Mouse (Mus musculus): ENCODE results near the gene Synpo2l.
"Not testable (repeated sequence)": the region's sequence is repeated elsewhere in the genome, so short reads cannot be mapped to it uniquely, and the experiment has no call there.

The Synpo2l gene

DNA sequence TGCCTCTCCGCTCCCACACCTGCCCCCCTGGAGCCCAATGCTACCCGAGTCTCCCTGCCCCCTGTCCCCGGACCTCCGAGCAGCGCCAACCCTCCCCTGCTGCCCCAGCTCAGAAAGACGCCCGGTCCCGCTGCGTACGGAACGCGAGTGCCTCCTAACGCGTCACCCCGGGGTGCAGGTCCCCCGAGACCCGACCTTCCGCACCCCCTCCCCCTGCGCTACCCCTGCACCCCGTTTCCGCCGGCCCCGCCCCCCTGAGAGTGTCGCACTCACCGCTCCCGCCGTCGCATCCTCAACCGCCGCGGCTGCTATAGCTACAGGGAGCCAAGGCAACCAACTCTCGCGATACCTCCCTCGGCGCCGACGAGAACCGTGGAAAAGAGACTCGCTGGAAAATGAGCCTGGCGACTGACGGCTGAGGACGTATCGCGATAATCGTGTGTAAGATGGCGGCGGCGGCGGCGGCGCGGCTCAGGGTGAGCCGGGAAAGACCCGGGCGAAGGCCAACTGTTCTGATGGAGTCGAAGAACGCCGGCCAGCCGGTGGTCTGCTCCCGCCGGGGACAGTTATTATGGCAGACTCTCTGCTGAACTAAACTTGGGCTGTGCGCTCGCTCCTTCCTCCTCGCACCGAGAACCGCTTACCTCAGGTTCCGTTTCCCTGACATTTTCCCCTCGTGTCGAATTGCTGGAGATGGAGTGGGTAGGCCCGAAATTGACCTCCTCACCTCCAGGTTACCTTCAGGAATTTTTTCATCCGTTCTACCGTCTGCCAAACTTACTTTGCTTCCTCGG lies 27.3 kb downstream of the Synpo2l start, which contains the start of gene Usp54:
TSS of gene Usp54 (minus strand) at position 420 of the 794 bp plus-strand sequence.
- DNase-seq: peak; percentile 99

DNA sequence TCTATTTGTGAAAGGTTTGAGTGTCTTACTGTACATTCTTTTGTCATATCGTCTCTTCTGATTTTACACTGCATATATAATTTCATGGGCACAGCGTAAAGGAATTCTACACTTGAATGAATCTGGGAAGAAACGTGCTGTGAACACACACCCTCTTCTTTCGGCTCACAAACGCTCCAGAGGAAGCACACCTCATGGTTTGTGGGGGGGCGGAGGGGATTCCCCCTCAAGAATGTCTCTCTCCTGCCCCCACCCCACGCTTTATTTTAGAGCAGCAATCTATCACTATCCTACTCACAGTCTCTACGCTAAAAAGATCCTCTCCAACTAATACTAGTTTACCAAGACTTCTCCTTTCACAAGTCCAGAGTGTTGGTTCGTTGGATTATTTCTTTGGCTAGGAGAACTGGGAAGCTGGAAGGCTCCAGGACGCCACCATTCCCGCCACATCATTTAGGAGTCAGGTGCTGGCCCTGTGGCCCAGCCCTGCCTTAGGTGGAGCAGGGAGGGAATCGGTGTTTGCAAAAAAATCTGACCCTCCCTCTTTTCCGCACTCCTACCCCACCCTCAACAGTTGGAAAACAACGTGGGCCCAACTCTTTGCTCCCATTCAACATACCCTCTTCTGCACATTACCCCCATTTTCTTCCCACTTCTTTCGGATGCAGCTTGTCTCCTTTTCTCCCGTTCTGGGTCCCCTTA lies 28.1 kb downstream of the Synpo2l start:
- DNase-seq: peak in 1 of 2 experiments; percentile 29

DNA sequence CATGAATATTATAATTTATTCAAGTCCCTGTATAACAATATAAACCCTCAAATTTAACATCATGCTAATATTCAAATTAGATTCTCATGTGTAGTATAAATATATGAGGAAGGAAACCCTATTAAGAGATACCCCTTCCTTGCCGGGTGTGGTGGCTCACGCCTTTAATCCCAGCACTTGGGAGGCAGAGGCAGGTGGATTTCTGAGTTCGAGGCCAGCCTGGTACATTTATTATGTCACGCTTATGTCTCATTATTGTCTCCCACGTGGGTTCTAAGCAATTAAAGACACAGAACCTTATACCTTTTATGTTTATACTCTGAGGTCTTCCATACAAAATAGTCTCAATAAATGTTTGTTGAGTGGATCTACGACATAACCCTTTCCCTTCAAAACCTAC lies 29.5 kb downstream of the Synpo2l start:
- DNase-seq: no peak

DNA sequence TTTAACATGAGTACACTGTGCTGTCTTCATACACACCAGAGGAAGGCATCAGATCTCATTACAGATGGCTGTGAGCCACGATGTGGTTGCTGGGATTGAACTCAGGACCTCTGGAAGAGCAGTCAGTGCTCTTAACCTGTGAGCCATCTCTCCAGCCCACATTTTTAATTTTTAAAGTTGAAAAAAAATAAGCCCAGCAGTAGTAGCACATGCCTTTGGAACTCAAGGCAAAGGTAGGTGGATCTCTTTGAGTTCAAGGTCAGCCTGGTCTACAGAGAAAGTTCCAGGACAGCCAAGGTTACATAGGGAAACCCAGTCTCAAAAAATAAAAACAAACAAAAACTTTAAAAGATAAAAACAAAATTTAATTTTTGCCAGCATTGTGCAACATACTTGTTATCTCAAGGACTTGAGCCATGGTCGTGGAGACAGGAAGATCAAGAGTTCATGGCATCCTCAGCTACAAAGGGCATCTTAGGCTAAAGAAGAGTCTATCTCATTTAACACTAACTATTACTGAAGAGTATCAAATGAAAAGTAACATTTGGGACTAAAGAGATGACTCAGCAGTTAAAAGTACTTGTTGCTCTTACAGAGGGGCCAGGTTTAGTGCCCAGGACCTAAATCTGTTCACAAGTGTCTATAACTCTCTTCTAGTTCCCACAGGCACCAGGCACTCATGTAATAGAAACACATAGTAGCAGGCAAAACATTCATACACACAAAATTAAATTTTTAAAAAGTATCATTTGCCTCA lies 30.2 kb downstream of the Synpo2l start:
- no peak for DNase-seq

DNA sequence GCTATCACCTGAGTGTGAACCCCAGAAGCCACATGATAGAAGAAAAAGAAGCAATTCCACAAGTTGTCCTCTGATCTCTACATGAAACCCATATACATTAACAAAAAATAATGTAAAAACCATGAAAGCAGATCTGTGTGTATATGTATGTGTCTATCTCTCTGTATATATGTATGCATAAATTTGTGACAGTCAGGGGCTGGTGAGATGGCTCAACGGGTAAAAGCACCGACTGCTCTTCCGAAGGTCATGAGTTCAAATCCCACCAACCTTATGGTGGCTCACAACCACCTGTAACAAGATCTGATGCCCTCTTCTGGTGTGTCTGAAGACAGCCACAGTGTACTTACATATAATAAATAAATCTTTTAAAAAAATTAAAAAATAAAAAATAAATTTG lies 31.2 kb downstream of the Synpo2l start:
- not testable (repeated sequence) for DNase-seq

DNA sequence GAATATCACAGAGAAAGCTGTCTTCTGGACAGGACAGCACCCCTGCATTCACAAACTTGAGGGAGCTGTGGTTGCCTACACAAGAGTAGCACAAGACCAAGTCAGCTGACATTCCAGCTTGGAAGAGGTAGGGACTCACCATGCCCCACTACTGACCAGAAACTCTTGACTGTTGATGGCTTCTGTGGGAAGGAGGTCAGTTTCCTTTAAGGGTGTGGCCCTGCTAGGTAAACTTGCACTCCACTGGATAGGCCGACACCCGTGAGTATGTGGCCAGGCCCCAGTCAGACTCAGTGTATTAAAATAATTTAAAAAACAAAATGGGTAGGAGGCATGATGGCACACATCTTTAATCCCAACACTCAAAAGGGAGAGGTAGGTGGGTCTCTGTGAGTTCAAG lies 32.6 kb downstream of the Synpo2l start:
- no peak for DNase-seq

DNA sequence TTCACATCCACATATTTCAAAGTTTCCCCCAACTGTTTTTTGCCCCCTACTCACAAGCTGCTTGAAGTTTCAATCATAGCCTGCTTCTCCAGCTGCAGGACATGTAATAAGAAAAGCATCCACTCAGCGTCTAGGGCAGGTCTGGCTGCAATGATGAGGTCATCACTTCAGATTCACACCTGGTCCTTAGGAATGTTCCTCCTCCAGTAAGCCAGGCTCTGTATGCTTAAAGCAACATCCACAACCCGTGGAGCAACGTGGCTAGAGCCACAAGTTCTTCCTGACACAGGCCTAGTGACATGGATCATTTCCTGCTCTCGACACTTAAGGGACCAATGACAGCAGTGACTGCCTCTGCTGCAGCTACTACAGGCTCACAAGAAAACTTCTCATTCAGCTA lies 36.9 kb downstream of the Synpo2l start:
- DNase-seq: no peak

DNA sequence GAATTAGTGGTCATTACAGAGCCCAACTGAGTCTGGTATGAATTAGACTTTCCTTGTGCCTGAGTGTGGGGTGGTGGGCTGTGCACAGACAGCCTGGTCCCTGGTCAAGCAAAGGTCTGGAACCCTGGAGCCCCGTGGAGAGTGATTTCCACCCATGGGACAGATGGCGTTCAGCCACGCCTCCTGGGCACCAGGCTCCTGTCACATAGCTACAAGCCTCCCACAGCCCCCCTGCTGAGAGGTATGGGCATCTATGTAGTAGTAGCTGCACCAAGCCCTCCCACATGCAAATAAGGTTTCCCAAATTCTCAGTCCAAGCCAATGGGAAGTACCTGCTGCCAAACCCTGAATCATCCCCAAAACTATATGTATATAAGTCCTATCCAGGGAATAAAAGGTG lies 41.2 kb downstream of the Synpo2l start:
- no peak for DNase-seq

DNA sequence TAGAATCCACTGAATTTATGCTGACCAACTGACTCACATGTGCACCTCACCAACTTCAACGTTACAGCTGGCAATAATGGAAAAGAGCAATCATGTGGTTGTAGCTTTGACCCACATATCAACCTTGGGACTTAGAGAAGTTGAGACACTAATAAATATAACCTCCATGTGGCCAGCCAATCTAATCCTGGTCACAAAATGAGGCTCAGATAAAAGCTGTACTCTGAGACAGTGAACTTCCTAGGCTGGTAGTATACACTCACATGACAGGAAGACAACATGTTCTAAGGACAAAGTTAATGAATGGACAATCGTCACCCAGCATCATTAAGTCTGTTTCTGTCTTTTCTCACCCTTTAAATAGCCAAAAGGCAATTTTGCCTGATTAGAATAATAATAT lies 41.7 kb downstream of the Synpo2l start:
- DNase-seq: no peak

DNA sequence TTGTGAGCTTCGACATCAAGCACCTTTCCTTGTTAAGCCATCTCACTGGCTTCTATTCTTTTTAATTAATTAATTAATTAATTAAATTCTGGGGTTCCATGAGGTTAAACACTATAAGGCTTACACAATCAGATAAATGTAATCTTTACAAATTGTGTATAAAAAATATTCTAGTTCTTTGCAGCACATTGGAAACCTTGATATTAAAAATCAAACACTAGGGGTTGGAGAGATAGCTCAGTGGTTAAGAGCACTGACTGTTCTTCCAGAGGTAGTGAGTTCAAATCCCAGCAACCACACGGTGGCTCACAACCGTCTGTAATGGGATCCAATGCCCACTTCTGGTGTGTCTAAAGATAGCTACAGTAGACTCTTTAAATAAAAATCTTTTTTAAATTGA lies 45.2 kb downstream of the Synpo2l start:
- DNase-seq: no peak

DNA sequence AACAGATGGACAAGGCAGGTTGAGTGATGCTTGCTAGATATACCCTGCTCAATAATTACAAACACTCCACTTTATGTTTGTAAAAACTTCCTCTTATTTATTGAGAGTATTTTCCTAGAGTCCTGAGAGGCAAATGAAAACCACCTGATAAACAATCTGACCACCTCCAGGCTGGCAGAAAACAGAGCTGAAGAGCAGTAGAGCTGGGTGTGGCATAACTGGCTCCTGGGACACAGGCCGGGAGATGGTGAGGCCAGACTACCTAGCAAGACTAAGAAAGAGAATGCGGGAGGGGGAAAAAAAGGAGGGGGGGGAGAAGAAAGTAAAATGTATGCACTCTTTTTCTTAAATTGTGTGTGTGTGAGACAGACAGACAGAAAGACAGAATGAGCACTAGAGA lies 45.7 kb downstream of the Synpo2l start:
- no peak for DNase-seq

DNA sequence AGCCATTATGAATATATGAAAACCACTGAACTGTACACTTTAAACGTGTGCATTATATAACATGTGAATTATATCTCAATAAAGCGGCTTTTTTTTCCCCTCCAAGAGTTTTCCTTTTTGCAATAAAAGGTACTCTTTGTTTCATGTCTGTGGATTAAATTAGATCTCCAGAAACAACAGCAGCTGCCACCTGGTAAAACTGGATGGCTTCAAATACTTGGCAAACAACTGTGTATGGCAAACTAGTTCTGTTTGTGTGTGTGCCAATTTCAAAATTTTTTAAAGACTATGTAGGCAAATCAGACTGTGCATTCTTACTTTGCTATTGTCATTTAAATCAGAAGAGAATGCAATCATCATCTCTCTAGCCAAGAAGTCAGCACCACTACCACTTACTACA lies 46.3 kb downstream of the Synpo2l start:
- DNase-seq: no peak

DNA sequence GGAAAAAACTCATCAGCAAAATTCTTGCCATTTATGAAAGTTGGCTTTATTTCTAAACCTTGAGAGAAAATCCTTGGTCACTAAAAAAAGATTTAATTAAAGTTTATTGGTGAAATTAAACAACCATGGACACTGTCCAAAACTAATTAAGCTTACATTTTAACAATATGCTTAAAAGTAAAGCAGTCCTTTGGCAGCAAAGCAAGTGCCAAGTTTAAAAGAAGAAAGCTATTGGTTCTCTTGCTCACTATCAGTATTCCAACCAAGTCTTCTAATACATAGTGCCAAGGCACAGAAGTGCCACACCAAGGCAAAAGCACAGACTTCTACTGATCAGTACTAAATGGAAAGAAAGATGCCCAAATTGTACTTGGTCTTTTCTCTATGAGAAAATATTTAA lies 49.0 kb downstream of the Synpo2l start:
- DNase-seq: no peak

DNA sequence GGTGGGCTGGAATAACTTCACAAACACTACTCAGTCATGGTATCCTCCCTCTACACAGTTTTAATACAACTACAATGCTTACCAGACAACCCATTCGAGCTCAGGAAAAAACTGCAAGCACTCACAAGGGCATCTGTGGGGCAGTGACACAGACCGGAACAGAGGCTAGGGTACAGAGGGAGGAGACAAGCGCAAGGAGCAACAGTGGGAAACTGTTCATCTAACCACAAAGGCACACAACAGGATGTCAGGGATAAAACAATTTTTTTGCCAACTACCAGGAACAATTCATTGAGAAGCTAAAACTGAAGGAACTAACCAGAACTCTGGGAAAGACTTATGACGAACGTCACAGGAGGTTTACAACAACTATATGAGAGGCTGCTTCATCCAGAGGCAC lies 49.9 kb downstream of the Synpo2l start:
- peak; percentile 48 to 67 for DNase-seq

DNA sequence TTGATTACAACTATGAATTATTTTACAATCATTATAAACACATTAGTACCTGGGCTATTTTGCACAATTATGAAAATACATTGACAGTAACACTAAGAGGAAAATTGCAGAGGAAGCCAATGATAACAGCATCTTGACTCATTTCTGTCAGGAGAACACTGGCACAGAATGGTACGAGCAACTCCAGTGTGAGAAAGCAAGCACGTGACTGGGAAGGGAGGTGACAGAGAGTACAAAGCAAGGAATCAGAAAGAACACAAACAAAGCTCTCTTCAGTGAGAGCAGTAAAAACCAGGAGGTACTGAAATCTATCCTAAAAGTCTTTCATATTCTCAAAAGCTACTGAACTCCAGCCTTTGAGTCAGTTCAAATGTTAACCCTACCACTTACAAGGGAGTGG lies 51.7 kb downstream of the Synpo2l start:
- peak; percentile 26 to 35 for DNase-seq

DNA sequence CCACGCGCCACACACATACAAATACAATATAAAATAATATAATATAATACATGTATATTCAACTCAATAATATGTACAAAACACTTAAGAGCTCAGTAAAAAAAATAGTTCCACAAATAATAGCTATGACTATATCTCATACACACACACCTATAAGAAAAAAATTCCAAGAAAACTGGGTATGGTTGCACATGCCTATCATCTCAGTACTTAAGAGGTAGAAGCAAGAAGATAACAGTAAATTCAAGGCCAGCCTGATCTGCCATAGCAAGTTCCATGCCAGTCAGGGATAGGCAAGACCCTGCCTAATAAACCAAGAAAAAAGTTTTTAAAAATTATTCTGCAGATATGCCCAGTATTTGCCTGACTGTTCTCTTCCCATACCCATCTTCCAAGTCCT lies 53.1 kb downstream of the Synpo2l start:
- no peak for DNase-seq

DNA sequence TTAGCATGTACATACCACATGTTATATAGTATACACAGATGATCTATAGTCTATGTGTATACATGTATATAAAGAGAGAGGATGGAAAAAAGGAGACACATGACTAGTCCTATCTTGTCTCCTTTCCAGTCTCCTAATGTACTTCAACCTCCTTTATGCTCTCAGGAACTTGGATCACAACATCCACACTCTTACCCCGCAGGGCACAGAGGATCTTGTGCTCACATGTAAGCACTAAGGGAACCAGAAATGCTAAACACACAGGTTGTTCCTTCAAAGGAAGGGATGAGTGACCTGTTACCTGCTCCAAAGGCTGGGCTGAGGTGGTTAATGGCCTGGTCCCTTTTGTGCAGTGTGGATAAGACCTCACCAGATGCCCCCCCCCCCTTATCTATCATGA lies 55.3 kb downstream of the Synpo2l start:
- DNase-seq: no peak

DNA sequence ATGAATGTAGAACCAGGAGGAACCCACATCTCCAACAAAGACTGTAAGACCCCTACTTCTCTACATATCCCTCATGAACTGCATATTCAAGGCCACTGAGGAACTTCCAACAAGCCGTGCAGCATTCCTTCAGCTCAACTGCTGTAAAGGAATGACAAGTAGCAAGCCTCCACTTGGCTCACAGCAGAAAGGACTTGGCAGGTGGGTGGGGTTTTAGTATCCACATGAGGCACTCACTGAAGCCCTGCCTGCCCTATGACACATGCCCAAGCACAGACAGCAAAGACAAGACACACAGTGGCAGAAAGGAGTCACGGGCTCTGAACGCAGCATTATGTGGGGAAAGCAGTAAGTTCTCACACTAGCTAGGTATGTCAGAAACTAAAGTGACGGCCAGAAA lies 58.0 kb downstream of the Synpo2l start:
- DNase-seq: peak; percentile 59 to 80

DNA sequence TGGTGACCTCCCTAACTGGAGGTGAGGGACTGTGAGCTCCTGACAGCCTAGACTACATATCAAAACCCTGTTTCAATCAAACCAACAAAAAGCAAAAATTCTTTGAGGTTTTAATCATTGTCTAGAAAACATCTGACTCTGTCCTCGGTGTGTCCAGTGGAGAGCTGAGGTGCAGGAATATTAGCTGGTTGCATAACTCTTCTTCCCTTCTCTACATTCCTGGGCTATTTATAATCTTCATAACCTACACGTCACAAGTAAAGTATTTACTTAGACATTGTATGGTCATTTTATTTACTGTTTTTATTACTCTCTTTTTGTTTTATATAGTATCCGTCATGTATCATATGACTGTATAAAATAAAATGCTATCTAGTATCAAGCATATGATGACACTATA lies 58.6 kb downstream of the Synpo2l start:
- no peak for DNase-seq
